Mouse (Mus musculus) ES-Bruce4 (cell line): ENCODE measurements around the gene 4933428G20Rik. TPM values are rescaled to one million over a fixed set of nuclear protein-coding genes. Genes with fewer than 3 reads are reported as not detected.

Experiments used
- H3K27ac ChIP-seq: 2 replicates; pipeline ENCODE4 v1.5.1; 2012; ENCODE audit warnings: low read length, inconsistent platforms; ENCODE audit not compliant: insufficient read depth
- H3K27me3 ChIP-seq: 2 replicates; pipeline ENCODE4 v1.6.1; 2012; ENCODE audit warnings: mild to moderate bottlenecking, low read length, inconsistent platforms; ENCODE audit not compliant: control insufficient read depth, poor library complexity, insufficient read depth, severe bottlenecking
- H3K36me3 ChIP-seq: 2 replicates; pipeline ENCODE4 v1.6.1; 2012; ENCODE audit warnings: inconsistent platforms, mild to moderate bottlenecking, low read length, moderate library complexity; ENCODE audit not compliant: control insufficient read depth, poor library complexity, insufficient read depth, severe bottlenecking
- H3K4me1 ChIP-seq: one replicate; pipeline ENCODE4 v1.8.1; 2011; ENCODE audit warnings: low read length; ENCODE audit not compliant: control insufficient read depth, insufficient read depth
- H3K4me3 ChIP-seq: 2 replicates; pipeline ENCODE4 v1.5.1; 2011; ENCODE audit warnings: low read depth, mild to moderate bottlenecking, low read length
- H3K9ac ChIP-seq: 2 replicates; pipeline ENCODE4 v1.6.1; 2012; ENCODE audit warnings: low read depth, mild to moderate bottlenecking, inconsistent platforms; ENCODE audit not compliant: poor library complexity, severe bottlenecking
- H3K9me3 ChIP-seq: replicated peaks from 2 replicates; pipeline ENCODE4 v1.6.1; 2012; ENCODE audit warnings: mild to moderate bottlenecking, low read length, inconsistent platforms; ENCODE audit not compliant: control insufficient read depth, poor library complexity, insufficient read depth, severe bottlenecking
- CTCF ChIP-seq: IDR thresholded peaks from one replicate; pipeline ENCODE4 v1.8.1; 2011; ENCODE audit warnings: low read depth, low read length
- EP300 ChIP-seq: IDR thresholded peaks from 2 replicates; pipeline ENCODE4 v1.6.1; 2011; ENCODE audit warnings: low read depth, low read length; ENCODE audit not compliant: insufficient read depth
- POLR2A ChIP-seq: IDR thresholded peaks from one replicate; pipeline ENCODE4 v1.8.1; 2011; ENCODE audit warnings: low read length; ENCODE audit not compliant: insufficient read depth
- polyA plus RNA-seq: library from polyadenylated mRNA; stranded (reverse); fragments of >200 nt; gene quantifications from 2 replicates; pipeline ENCODE4 v1.2.4, GENCODE M21; 2011; ENCODE audit warnings: low read depth; ENCODE audit not compliant: missing spikeins, insufficient read depth, insufficient read length

The 4933428G20Rik gene
- polyA plus RNA-seq, 1 experiment = not detected

GRCm38 (mm10) chr11:97530961-97531360 lies 30.8 kb upstream of the 4933428G20Rik start:
- no peak overlapping the region for H3K4me3 ChIP-seq
- no peaks in the 10 kb centered on the region for H3K9me3 ChIP-seq
- no peak overlapping the region for H3K9ac ChIP-seq
- no peaks in the 10 kb centered on the region for H3K36me3 ChIP-seq
- peaks cover 8% of the 10 kb centered on the region; the same call in 1 of the 2 replicates for H3K27me3 ChIP-seq
- no peaks in the 10 kb centered on the region for H3K4me1 ChIP-seq
- TF ChIP-seq CTCF (no peak), EP300 (no peak), POLR2A (no peak)
- H3K27ac ChIP-seq = no peak overlapping the region

- Histone ChIP-seq H3K36me3 (no peaks in the 10 kb centered on the region), H3K27me3 (peaks cover 3% of the 10 kb centered on the region; the same call in 1 of the 2 replicates), H3K9ac (no peak overlapping the region), H3K4me3 (no peak overlapping the region), H3K9me3 (no peaks in the 10 kb centered on the region), H3K27ac (no peak overlapping the region), H3K4me1 (no peaks in the 10 kb centered on the region)
- TF ChIP-seq EP300 (no peak), POLR2A (no peak), CTCF (no peak)
These were observed 29.9 kb upstream of the 4933428G20Rik start for GRCm38 (mm10) chr11:97530069-97530468.

GRCm38 (mm10) chr11:97528282-97528808 lies 28.2 kb upstream of the 4933428G20Rik start:
- TF ChIP-seq CTCF = no peak
- TF ChIP-seq EP300 = no peak
- TF ChIP-seq POLR2A = no peak
- H3K9me3 ChIP-seq = no peaks in the 10 kb centered on the region

GRCm38 (mm10) chr11:97525313-97525712 lies 25.2 kb upstream of the 4933428G20Rik start:
- Histone ChIP-seq H3K4me3 (no peak overlapping the region), H3K4me1 (peaks cover 2% of the 10 kb centered on the region), H3K27ac (no peak overlapping the region), H3K9me3 (no peaks in the 10 kb centered on the region), H3K27me3 (no peaks in the 10 kb centered on the region), H3K9ac (no peak overlapping the region), H3K36me3 (no peaks in the 10 kb centered on the region)
- TF ChIP-seq CTCF (no peak), EP300 (no peak), POLR2A (no peak)

More at GRCm38 (mm10) chr11:97528282-97528808, 28.2 kb upstream of the 4933428G20Rik start:
- Histone ChIP-seq H3K27ac (no peak overlapping the region), H3K27me3 (no peaks in the 10 kb centered on the region), H3K4me3 (no peak overlapping the region), H3K36me3 (no peaks in the 10 kb centered on the region), H3K9ac (no peak overlapping the region), H3K4me1 (no peaks in the 10 kb centered on the region)

- Histone ChIP-seq H3K27ac (no peak overlapping the region), H3K36me3 (no peaks in the 10 kb centered on the region), H3K9ac (no peak overlapping the region), H3K4me3 (no peak overlapping the region), H3K9me3 (no peaks in the 10 kb centered on the region), H3K4me1 (peaks cover 2% of the 10 kb centered on the region), H3K27me3 (no peaks in the 10 kb centered on the region)
- TF ChIP-seq POLR2A (no peak), CTCF (no peak), EP300 (no peak)
These were observed 24.2 kb upstream of the 4933428G20Rik start for GRCm38 (mm10) chr11:97524306-97524705.

- Histone ChIP-seq H3K9ac (no peak overlapping the region), H3K9me3 (no peaks in the 10 kb centered on the region), H3K4me1 (peaks cover 2% of the 10 kb centered on the region), H3K27ac (no peak overlapping the region), H3K4me3 (no peak overlapping the region), H3K36me3 (no peaks in the 10 kb centered on the region), H3K27me3 (no peaks in the 10 kb centered on the region)
- TF ChIP-seq EP300 (no peak), CTCF (no peak), POLR2A (no peak)
These were observed 23.7 kb upstream of the 4933428G20Rik start for GRCm38 (mm10) chr11:97523827-97524261.
